Mouse (Mus musculus): ENCODE data around the gene Tspan3. TPM values are rescaled to one million over a fixed set of nuclear protein-coding genes. Genes with fewer than 3 reads are reported as not detected.

Gene Tspan3
- polyA plus RNA-seq (2015; fragmentation: Nextera tagmentation; extraction: Ambion mirVana) = 537 and 577 TPM in 2 replicates

DNA sequence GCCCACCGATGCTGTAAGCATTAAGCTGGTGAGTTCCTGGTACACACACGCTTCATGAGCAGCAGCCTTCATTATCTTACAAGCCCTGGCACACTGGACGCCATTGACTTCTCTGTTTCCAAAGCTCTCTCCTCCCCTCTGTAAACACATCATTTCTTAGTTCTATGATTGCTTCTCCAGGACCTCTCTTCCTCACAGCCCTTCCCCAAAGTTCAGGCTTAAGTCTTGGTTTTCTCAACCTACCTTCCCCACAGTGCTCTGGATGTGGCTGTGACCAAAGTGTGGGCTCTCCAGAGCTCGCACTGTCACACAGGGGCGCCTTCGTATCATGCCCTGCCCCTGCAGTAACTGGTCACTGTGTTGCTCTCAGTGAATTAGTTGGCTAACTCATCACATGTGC, at the start of gene Tspan3:
Gene Tspan3 (minus strand): TSS at position 101 of the 400 bp plus-strand sequence.
- ATAC-seq (ENCODE audit: low FRiP score, low TSS enrichment) = no peak
- Histone ChIP-seq H3K9ac (replicated peaks; ENCODE audit: low read length) (no peak within 1 kb of the TSS), H3K4me2 (replicated peaks; ENCODE audit: low read depth, low read length) (no peak within 1 kb of the TSS), H3K27me3 (ENCODE audit: insufficient read depth, low read length) (no peaks in the 10 kb centered on the region), H3K4me3 (ENCODE audit: low read length) (no peak within 1 kb of the TSS), H3K4me1 (ENCODE audit: insufficient read depth, low read length) (peaks cover 5% of the 10 kb centered on the region; the same call in 1 of the 2 replicates), H3K27ac (ENCODE audit: low read length) (no peak within 1 kb of the TSS), H3K9me3 (ENCODE audit: low read length) (no peaks in the 10 kb centered on the region), H3K36me3 (ENCODE audit: insufficient read depth, low read length) (no peaks in the 10 kb centered on the region)
- WGBS = 93% methylated on average over 6 of the region's 6 CpGs

DNA sequence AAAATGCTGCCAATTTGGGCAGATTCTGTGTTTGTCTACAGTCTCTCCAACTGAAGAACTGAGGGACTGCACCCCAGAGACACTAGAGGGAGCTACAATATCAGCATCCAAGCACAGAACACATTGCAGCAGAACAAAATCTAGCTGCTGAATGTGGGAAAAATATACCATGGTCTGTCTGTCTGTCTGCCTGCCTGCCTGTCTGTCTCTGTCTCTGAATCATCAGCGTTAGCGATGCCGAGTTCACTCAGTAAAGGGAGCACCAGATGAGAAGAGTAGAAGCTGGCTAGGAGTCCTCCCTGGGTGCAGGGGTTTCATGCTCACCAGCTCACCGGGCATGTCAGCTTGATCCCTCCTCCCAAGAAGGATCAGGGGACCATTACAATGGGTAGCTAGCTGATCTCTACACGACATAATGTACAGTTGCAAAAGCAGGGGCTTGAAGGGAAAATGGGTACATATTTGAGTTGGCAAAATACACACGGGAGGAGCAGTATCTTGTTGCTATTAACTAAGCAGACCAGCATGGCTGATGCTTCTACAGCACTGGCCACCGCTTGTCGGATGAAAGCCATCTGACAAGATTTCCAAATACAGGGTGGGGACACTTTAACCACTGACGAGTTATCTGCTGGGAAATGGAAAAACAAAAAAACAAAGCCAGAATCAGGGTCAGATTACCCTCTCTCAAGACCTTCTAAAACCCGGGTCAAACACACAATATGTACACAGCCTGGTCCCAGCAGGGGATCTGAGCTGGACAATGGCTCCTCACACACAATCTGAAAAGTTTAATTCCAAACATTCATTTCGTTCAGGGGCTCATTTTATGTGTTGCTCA, 48.4 kb upstream of the Tspan3 start:
- H3K4me3 ChIP-seq (ENCODE audit: low read length) = no peak overlapping the region
- no peak overlapping the region for H3K4me2 ChIP-seq (replicated peaks; ENCODE audit: low read depth, low read length)
- no peak overlapping the region for H3K9ac ChIP-seq (replicated peaks; ENCODE audit: low read length)
- no peaks in the 10 kb centered on the region for H3K36me3 ChIP-seq (ENCODE audit: insufficient read depth, low read length)
- H3K27ac ChIP-seq (ENCODE audit: low read length) = no peak overlapping the region
- no peaks in the 10 kb centered on the region for H3K9me3 ChIP-seq (ENCODE audit: low read length)
- no peaks in the 10 kb centered on the region for H3K27me3 ChIP-seq (ENCODE audit: insufficient read depth, low read length)
- ATAC-seq (ENCODE audit: low FRiP score, low TSS enrichment) = peak; percentile 51; the same call in 1 of the 2 replicates
- peaks cover 6% of the 10 kb centered on the region; the same call in 1 of the 2 replicates for H3K4me1 ChIP-seq (ENCODE audit: insufficient read depth, low read length)
- 39% methylated on average over 11 of the region's 11 CpGs for WGBS

DNA sequence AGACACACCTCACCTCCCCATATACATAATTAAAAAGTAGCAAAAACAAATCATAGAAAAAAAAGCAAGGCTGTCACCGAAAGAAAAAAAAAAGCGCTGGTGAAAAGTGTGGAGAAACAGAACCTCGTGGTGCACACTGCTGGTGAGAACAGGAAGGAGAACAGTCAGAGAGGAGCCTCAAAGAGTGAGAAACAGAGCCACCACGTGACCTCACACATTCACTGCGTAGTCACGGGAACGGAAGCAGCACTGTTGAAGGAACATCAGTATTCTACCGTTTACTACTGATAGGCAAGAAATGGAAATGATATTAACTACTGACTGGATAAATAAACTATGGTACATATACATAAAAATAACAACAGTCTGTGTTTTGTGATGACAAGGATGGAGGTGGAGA, 43.5 kb upstream of the Tspan3 start:
- H3K4me1 ChIP-seq (ENCODE audit: insufficient read depth, low read length) = peaks cover 4% of the 10 kb centered on the region; the same call in 1 of the 2 replicates
- H3K4me3 ChIP-seq (ENCODE audit: low read length) = no peak overlapping the region
- no peak overlapping the region for H3K9ac ChIP-seq (replicated peaks; ENCODE audit: low read length)
- no peak for ATAC-seq (ENCODE audit: low FRiP score, low TSS enrichment)
- no peak overlapping the region for H3K27ac ChIP-seq (ENCODE audit: low read length)
- no peaks in the 10 kb centered on the region for H3K9me3 ChIP-seq (ENCODE audit: low read length)
- peaks cover 10% of the 10 kb centered on the region for H3K36me3 ChIP-seq (ENCODE audit: insufficient read depth, low read length)
- H3K4me2 ChIP-seq (replicated peaks; ENCODE audit: low read depth, low read length) = no peak overlapping the region
- 89% methylated on average over 8 of the region's 8 CpGs for WGBS
- H3K27me3 ChIP-seq (ENCODE audit: insufficient read depth, low read length) = no peaks in the 10 kb centered on the region

DNA sequence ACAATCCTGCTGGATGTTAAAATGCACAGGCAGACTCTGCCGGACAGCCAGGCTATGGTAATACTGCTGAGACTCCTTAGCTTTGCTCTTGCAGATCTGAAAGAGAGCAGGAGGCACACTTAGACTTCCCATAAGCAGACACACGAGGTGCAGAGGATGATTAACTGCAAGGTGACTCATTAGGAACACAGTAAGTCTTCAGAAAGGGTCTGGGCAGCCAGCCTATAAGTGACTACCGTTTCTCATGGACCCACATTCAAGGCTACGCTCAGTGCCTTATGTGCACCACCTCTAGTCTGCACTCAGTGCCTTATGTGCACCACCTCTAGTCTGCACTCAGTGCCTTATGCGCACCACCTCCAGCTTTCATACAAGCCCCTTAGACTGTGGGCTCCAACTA, 42.2 kb upstream of the Tspan3 start:
- Histone ChIP-seq H3K36me3 (ENCODE audit: insufficient read depth, low read length) (peaks cover 10% of the 10 kb centered on the region), H3K9me3 (ENCODE audit: low read length) (no peaks in the 10 kb centered on the region), H3K4me2 (replicated peaks; ENCODE audit: low read depth, low read length) (no peak overlapping the region), H3K9ac (replicated peaks; ENCODE audit: low read length) (no peak overlapping the region), H3K4me1 (ENCODE audit: insufficient read depth, low read length) (no peaks in the 10 kb centered on the region), H3K4me3 (ENCODE audit: low read length) (no peak overlapping the region), H3K27ac (ENCODE audit: low read length) (no peak overlapping the region), H3K27me3 (ENCODE audit: insufficient read depth, low read length) (no peaks in the 10 kb centered on the region)
- 74% methylated on average over 5 of the region's 5 CpGs for WGBS
- ATAC-seq (ENCODE audit: low FRiP score, low TSS enrichment) = no peak

DNA sequence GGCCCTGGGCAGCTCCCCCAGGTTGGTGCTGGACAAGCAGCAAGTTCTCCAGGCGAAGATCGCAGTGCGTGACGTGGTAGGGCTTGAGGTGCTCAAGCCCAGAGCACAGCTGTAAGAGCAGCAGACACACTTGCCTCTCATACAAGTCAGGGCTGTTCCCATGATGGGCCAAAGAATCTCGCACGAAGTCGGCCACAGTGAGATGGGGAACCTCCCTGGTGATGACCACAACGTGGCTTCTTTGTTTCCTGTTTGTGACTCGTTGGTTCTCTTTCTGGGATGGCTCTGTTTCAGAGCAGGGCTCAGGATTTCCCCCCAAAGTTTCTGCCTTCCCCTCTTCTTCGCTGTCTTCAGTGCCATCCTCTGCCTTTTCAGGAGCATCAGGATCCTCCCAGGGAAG, 41.8 kb upstream of the Tspan3 start:
- Histone ChIP-seq H3K4me2 (replicated peaks; ENCODE audit: low read depth, low read length) (no peak overlapping the region), H3K4me3 (ENCODE audit: low read length) (no peak overlapping the region), H3K9ac (replicated peaks; ENCODE audit: low read length) (no peak overlapping the region), H3K4me1 (ENCODE audit: insufficient read depth, low read length) (no peaks in the 10 kb centered on the region), H3K36me3 (ENCODE audit: insufficient read depth, low read length) (peaks cover 10% of the 10 kb centered on the region), H3K27ac (ENCODE audit: low read length) (no peak overlapping the region), H3K9me3 (ENCODE audit: low read length) (no peaks in the 10 kb centered on the region), H3K27me3 (ENCODE audit: insufficient read depth, low read length) (no peaks in the 10 kb centered on the region)
- 87% methylated on average over 10 of the region's 10 CpGs for WGBS
- ATAC-seq (ENCODE audit: low FRiP score, low TSS enrichment) = no peak

DNA sequence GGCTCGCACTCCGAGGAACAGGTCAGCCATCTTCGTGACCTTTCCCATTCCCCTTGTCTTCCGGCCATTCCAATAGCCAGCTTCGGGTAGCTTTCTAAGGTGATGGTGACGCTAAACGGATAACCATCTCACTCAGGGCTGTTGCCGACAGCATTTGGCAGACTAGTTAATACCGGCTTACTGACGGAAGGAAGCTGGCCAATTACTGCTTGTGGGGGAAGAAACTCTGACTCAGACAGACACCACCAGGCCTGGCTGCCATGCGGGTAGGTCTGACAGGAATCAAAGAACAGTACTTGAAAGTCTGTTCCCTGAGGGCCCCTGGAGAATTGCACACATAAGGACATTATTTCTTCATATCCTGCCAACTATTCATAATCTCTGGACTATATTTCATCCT, 40.1 kb upstream of the Tspan3 start:
- Histone ChIP-seq H3K27ac (ENCODE audit: low read length) (no peak overlapping the region), H3K27me3 (ENCODE audit: insufficient read depth, low read length) (no peaks in the 10 kb centered on the region), H3K9ac (replicated peaks; ENCODE audit: low read length) (no peak overlapping the region), H3K4me2 (replicated peaks; ENCODE audit: low read depth, low read length) (no peak overlapping the region), H3K4me1 (ENCODE audit: insufficient read depth, low read length) (peaks cover 10% of the 10 kb centered on the region; the same call in 1 of the 2 replicates), H3K36me3 (ENCODE audit: insufficient read depth, low read length) (peaks cover 10% of the 10 kb centered on the region), H3K9me3 (ENCODE audit: low read length) (no peaks in the 10 kb centered on the region), H3K4me3 (ENCODE audit: low read length) (no peak overlapping the region)
- ATAC-seq (ENCODE audit: low FRiP score, low TSS enrichment) = no peak
- WGBS = 88% methylated on average over 11 of the region's 11 CpGs

DNA sequence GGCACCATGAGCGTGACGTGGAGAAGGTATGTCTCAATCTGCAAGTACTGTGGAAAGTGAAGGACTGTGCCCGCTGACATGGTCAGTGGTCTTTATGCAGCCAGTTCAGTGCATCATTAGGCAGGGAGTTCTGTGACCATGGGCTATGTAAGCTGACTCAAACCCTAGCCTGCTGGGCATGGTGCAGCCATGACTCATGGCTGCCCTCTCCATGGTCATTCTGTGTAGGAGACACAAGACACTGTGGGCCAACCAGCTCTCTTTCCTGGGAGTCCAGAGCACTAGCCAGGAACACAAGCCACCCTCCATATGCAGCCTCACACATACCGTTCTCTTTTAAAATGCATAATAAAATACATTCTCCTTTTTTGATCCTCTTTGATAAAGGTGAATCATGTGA, 39.0 kb upstream of the Tspan3 start:
- H3K4me3 ChIP-seq (ENCODE audit: low read length) = no peak overlapping the region
- no peak for ATAC-seq (ENCODE audit: low FRiP score, low TSS enrichment)
- peaks cover 15% of the 10 kb centered on the region; the same call in 1 of the 2 replicates for H3K4me1 ChIP-seq (ENCODE audit: insufficient read depth, low read length)
- peaks cover 10% of the 10 kb centered on the region for H3K36me3 ChIP-seq (ENCODE audit: insufficient read depth, low read length)
- H3K4me2 ChIP-seq (replicated peaks; ENCODE audit: low read depth, low read length) = no peak overlapping the region
- 88% methylated on average over 4 of the region's 4 CpGs for WGBS
- no peaks in the 10 kb centered on the region for H3K9me3 ChIP-seq (ENCODE audit: low read length)
- H3K27me3 ChIP-seq (ENCODE audit: insufficient read depth, low read length) = no peaks in the 10 kb centered on the region
- H3K9ac ChIP-seq (replicated peaks; ENCODE audit: low read length) = no peak overlapping the region
- H3K27ac ChIP-seq (ENCODE audit: low read length) = no peak overlapping the region

DNA sequence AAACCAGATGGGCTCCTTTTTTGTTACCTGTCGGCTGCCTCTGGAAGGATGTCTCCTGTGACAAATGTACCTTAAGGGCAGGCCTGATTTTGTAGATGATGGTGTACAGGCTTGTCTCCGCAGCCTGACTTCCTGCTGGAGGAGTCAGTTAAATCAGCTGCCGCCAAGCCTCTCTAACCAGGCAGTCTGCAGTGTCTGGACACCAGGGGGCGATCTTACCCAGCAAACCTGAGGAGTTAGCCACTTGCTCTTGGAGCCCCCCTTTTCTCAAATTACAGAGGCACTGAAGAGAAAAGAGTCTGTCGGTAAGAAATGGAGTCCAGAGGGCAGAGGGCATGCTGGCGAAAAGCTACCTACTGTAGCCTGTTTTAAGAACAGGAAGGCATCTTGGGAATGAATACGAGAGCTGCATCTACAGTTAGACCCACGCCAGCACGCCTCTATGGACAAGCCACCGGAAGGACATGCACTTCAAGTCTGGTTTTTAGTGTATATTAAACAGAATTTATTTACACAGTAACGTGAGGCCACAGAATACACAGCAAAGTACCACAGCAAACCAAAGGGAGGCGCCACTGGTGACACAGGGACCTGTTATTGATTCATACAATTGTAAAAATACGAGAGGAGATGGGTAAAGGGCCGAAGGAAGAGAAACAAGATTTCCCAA, 35.5 kb upstream of the Tspan3 start:
- H3K27me3 ChIP-seq (ENCODE audit: insufficient read depth, low read length) = no peaks in the 10 kb centered on the region
- no peak overlapping the region for H3K4me3 ChIP-seq (ENCODE audit: low read length)
- H3K4me1 ChIP-seq (ENCODE audit: insufficient read depth, low read length) = peaks cover 19% of the 10 kb centered on the region; the same call in 1 of the 2 replicates
- H3K36me3 ChIP-seq (ENCODE audit: insufficient read depth, low read length) = peaks cover 3% of the 10 kb centered on the region
- no peak overlapping the region for H3K27ac ChIP-seq (ENCODE audit: low read length)
- ATAC-seq (ENCODE audit: low FRiP score, low TSS enrichment) = peak; percentile 88
- WGBS = 22% methylated on average over 14 of the region's 14 CpGs
- peak overlapping the region; percentile 37; the same call in 1 of the 2 replicates for H3K4me2 ChIP-seq (replicated peaks; ENCODE audit: low read depth, low read length)
- no peaks in the 10 kb centered on the region for H3K9me3 ChIP-seq (ENCODE audit: low read length)
- no peak overlapping the region for H3K9ac ChIP-seq (replicated peaks; ENCODE audit: low read length)

DNA sequence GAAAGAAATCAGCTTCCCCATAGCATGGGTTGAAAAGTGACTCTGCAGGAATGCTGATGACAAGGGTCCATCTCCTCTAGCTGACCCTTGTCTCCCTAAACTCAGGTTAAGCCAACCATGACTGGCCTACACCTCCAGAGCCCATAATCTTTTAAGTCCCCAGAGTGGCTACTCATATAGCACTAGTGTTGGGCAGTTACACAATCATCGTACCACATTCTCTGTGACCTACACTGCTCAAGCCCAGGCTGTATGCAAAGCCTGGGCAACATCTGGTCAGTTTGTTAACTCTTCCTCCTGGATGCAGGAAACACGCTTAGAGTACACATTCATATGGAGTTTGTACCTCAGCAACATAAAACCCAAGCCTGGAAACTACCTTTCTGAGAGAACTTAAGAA, 34.9 kb upstream of the Tspan3 start:
- H3K4me2 ChIP-seq (replicated peaks; ENCODE audit: low read depth, low read length) = no peak overlapping the region
- no peaks in the 10 kb centered on the region for H3K27me3 ChIP-seq (ENCODE audit: insufficient read depth, low read length)
- peak; percentile 58 for ATAC-seq (ENCODE audit: low FRiP score, low TSS enrichment)
- H3K4me1 ChIP-seq (ENCODE audit: insufficient read depth, low read length) = peaks cover 19% of the 10 kb centered on the region
- no peak overlapping the region for H3K9ac ChIP-seq (replicated peaks; ENCODE audit: low read length)
- no peak overlapping the region for H3K4me3 ChIP-seq (ENCODE audit: low read length)
- no peak overlapping the region for H3K27ac ChIP-seq (ENCODE audit: low read length)
- 52% methylated on average over 2 of the region's 2 CpGs for WGBS
- no peaks in the 10 kb centered on the region for H3K9me3 ChIP-seq (ENCODE audit: low read length)
- no peaks in the 10 kb centered on the region for H3K36me3 ChIP-seq (ENCODE audit: insufficient read depth, low read length)

DNA sequence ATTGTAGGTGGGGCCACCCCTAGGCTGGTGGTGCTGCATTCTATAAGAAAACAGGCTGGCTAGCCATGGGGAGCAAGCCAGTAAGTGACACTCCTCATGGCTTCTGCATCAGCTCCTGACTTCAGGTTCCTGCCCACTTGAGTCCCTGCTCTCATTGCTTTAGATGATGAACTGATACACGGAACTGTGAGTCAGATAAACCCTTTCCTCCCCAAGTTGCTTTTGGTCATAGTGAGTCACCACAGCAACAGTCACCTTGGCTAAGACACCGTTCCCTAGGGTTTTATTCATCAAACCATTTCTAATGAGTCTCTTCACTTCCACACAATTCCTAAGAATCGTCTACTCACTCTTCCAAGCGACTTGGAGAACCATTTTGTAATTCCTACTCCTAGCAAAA, 31.6 kb upstream of the Tspan3 start:
- Histone ChIP-seq H3K4me1 (ENCODE audit: insufficient read depth, low read length) (peaks cover 31% of the 10 kb centered on the region), H3K9me3 (ENCODE audit: low read length) (no peaks in the 10 kb centered on the region), H3K4me3 (ENCODE audit: low read length) (no peak overlapping the region), H3K36me3 (ENCODE audit: insufficient read depth, low read length) (no peaks in the 10 kb centered on the region), H3K27ac (ENCODE audit: low read length) (no peak overlapping the region), H3K27me3 (ENCODE audit: insufficient read depth, low read length) (no peaks in the 10 kb centered on the region; the same call in 1 of the 2 replicates), H3K4me2 (replicated peaks; ENCODE audit: low read depth, low read length) (no peak overlapping the region), H3K9ac (replicated peaks; ENCODE audit: low read length) (no peak overlapping the region)
- WGBS = 86% methylated on average over 4 of the region's 4 CpGs
- no peak for ATAC-seq (ENCODE audit: low FRiP score, low TSS enrichment)

All from kidney, embryonic 16.5 days (tissue).